Mouse (Mus musculus): ENCODE data around the gene Wwc2. TPM values are rescaled to one million over a fixed set of nuclear protein-coding genes. Genes with fewer than 3 reads are reported as not detected.

Gene Wwc2
- polyA plus RNA-seq, 1 experiment: 7.7 TPM

DNA sequence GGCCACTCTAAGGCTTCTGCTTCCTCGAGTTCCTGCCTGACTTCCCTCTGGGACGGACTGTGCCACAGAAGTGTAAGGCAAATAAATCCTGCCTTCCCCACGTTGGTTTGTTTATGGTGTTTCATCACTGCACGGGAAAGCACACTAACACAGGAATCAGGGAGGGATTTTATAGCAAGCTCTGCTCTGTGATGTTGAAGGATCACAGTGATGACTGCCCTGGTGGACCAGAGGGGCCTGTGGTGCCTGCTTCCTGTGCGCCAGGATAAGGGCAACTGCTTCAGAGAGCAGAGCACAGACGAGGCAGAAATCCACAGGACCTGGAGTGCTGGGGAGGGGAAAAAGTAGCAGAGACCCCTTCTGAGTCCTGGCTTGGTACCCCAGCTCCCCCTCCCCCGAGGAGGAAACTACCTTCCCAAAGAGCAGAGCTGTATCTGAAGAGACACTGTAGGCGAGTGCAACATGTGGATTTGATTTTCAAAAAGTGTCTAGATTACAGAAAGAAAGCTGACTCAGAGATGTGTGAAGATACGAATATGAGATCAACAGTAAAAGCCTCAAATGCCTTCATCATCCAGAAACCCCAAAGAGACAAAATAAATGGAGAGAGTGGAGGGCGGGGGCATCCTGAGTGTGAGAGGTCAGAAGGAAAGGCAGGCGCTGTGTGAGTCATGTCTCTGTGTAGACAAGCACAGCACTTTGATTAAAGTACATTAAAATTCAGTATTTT is 101.7 kb downstream of the Wwc2 start:
- Histone ChIP-seq H3K4me3 (no peak overlapping the region), H3K4me2 (ENCODE audit: low read depth) (peak overlapping the region; percentile 60), H3K36me3 (ENCODE audit: control insufficient read depth, insufficient read depth) (no peaks in the 10 kb centered on the region), H3K79me2 (ENCODE audit: control insufficient read depth, insufficient read depth) (peaks cover 8% of the 10 kb centered on the region), H3ac (ENCODE audit: control insufficient read depth, insufficient read length) (no peak overlapping the region), H3K27me3 (ENCODE audit: control insufficient read depth, insufficient read depth, insufficient read length) (no peaks in the 10 kb centered on the region)
- TF ChIP-seq E2F4 (IDR thresholded peaks at IDR 0.05; ENCODE audit: insufficient read depth): no peak
- TF ChIP-seq POLR2AphosphoS2 (IDR thresholded peaks at IDR 0.05; ENCODE audit: insufficient read length, low read depth): no peak
- no peak for TF ChIP-seq POLR2A (IDR thresholded peaks at IDR 0.05; ENCODE audit: insufficient read length, low read depth)
- no peak for TF ChIP-seq MAX (IDR thresholded peaks at IDR 0.05; ENCODE audit: low read depth)
- TF ChIP-seq TCF3 (IDR thresholded peaks at IDR 0.05; ENCODE audit: insufficient read length, low read depth): no peak
- no peak for TF ChIP-seq USF1 (IDR thresholded peaks at IDR 0.05; ENCODE audit: low read depth)
- no peak for TF ChIP-seq TCF12 (IDR thresholded peaks at IDR 0.05; ENCODE audit: insufficient read depth, poor library complexity, severe bottlenecking)
- no peak for TF ChIP-seq MYOD1 (IDR thresholded peaks at IDR 0.05; ENCODE audit: control insufficient read depth in 1 of 3, insufficient read length in 2 of 3, low read depth in 2 of 3)
- TF ChIP-seq MYOG (IDR thresholded peaks at IDR 0.05; ENCODE audit: control insufficient read depth in 1 of 3, insufficient read depth in 1 of 3, insufficient read length in 2 of 3, low read depth in 2 of 3): no peak

DNA sequence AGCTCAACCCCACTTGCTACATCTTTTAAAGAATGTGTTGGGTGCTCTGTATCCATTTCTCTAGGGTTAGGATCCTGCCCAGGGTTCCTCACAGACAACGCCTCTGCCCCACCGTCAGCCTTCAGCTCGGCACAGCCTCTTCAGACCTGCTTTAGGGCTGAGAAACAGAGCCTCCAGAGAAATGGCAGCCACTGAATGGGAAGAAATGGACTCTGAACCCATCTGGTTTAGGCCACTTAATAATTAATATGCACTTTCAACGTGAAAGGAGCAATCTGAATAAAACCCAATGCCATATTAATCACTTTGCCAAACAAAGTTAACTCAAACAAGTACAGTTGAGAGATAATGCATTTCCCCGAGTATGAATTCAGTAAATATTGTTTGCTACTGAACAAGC is 106.4 kb downstream of the Wwc2 start:
- H3K4me3 ChIP-seq: no peak overlapping the region
- H3K27me3 ChIP-seq (ENCODE audit: control insufficient read depth, insufficient read depth, insufficient read length): no peaks in the 10 kb centered on the region
- H3K79me2 ChIP-seq (ENCODE audit: control insufficient read depth, insufficient read depth): peaks cover 8% of the 10 kb centered on the region
- TF ChIP-seq E2F4 (IDR thresholded peaks at IDR 0.05; ENCODE audit: insufficient read depth): no peak
- no peak for TF ChIP-seq POLR2AphosphoS2 (IDR thresholded peaks at IDR 0.05; ENCODE audit: insufficient read length, low read depth)
- TF ChIP-seq CEBPB (IDR thresholded peaks at IDR 0.05; ENCODE audit: insufficient read depth, poor library complexity, severe bottlenecking): no peak
- TF ChIP-seq TCF12 (IDR thresholded peaks at IDR 0.05; ENCODE audit: insufficient read depth, poor library complexity, severe bottlenecking): no peak
- TF ChIP-seq SRF (IDR thresholded peaks at IDR 0.05; ENCODE audit: control insufficient read depth, insufficient read length, low read depth): no peak
- no peak for TF ChIP-seq MYOG (IDR thresholded peaks at IDR 0.05; ENCODE audit: control insufficient read depth in 1 of 3, insufficient read depth in 1 of 3, insufficient read length in 2 of 3, low read depth in 2 of 3)
- TF ChIP-seq USF1 (IDR thresholded peaks at IDR 0.05; ENCODE audit: low read depth): no peak
- no peak for TF ChIP-seq REST (IDR thresholded peaks at IDR 0.05; ENCODE audit: insufficient read depth, insufficient read length)
- no peak for TF ChIP-seq POLR2A (IDR thresholded peaks at IDR 0.05; ENCODE audit: insufficient read length, low read depth)
- no peak for TF ChIP-seq TCF3 (IDR thresholded peaks at IDR 0.05; ENCODE audit: insufficient read length, low read depth)
- no peak for TF ChIP-seq MYOD1 (IDR thresholded peaks at IDR 0.05; ENCODE audit: control insufficient read depth in 1 of 3, insufficient read length in 2 of 3, low read depth in 2 of 3)
- no peak for TF ChIP-seq MAX (IDR thresholded peaks at IDR 0.05; ENCODE audit: low read depth)
- H3K4me2 ChIP-seq (ENCODE audit: low read depth): no peak overlapping the region
- no peak overlapping the region for H3ac ChIP-seq (ENCODE audit: control insufficient read depth, insufficient read length)
- H3K36me3 ChIP-seq (ENCODE audit: control insufficient read depth, insufficient read depth): peaks cover 7% of the 10 kb centered on the region

DNA sequence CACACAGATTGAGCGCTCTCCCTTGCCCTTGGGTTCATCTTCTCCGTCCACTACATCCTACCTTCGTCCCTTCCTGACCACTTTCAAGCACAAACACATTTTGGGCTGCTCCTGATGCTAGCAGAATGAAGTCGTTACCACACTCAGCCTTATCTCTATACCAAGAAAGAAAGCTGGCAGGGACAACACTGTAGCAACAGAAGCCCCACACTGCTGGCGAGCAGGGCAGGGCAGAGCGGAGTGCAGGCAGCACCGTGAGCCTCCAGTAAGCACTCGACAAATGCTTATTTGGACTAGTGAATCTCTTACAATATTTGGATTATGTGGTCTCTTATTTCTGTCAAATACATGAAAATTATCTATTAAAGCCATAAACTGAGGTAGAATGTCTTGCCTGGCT is 107.0 kb downstream of the Wwc2 start:
- Histone ChIP-seq H3K79me2 (ENCODE audit: control insufficient read depth, insufficient read depth) (peaks cover 8% of the 10 kb centered on the region), H3K4me2 (ENCODE audit: low read depth) (no peak overlapping the region), H3K27me3 (ENCODE audit: control insufficient read depth, insufficient read depth, insufficient read length) (no peaks in the 10 kb centered on the region), H3K4me3 (no peak overlapping the region), H3K36me3 (ENCODE audit: control insufficient read depth, insufficient read depth) (peaks cover 11% of the 10 kb centered on the region), H3ac (ENCODE audit: control insufficient read depth, insufficient read length) (no peak overlapping the region)
- no peak for TF ChIP-seq REST (IDR thresholded peaks at IDR 0.05; ENCODE audit: insufficient read depth, insufficient read length)
- TF ChIP-seq POLR2A (IDR thresholded peaks at IDR 0.05; ENCODE audit: insufficient read length, low read depth): no peak
- TF ChIP-seq POLR2AphosphoS2 (IDR thresholded peaks at IDR 0.05; ENCODE audit: insufficient read length, low read depth): no peak
- TF ChIP-seq TCF12 (IDR thresholded peaks at IDR 0.05; ENCODE audit: insufficient read depth, poor library complexity, severe bottlenecking): no peak
- TF ChIP-seq MYOD1 (IDR thresholded peaks at IDR 0.05; ENCODE audit: control insufficient read depth in 1 of 3, insufficient read length in 2 of 3, low read depth in 2 of 3): no peak
- no peak for TF ChIP-seq MYOG (IDR thresholded peaks at IDR 0.05; ENCODE audit: control insufficient read depth in 1 of 3, insufficient read depth in 1 of 3, insufficient read length in 2 of 3, low read depth in 2 of 3)
- TF ChIP-seq MAX (IDR thresholded peaks at IDR 0.05; ENCODE audit: low read depth): no peak
- no peak for TF ChIP-seq CEBPB (IDR thresholded peaks at IDR 0.05; ENCODE audit: insufficient read depth, poor library complexity, severe bottlenecking)
- TF ChIP-seq E2F4 (IDR thresholded peaks at IDR 0.05; ENCODE audit: insufficient read depth): no peak
- no peak for TF ChIP-seq SRF (IDR thresholded peaks at IDR 0.05; ENCODE audit: control insufficient read depth, insufficient read length, low read depth)
- no peak for TF ChIP-seq USF1 (IDR thresholded peaks at IDR 0.05; ENCODE audit: low read depth)
- TF ChIP-seq TCF3 (IDR thresholded peaks at IDR 0.05; ENCODE audit: insufficient read length, low read depth): no peak

DNA sequence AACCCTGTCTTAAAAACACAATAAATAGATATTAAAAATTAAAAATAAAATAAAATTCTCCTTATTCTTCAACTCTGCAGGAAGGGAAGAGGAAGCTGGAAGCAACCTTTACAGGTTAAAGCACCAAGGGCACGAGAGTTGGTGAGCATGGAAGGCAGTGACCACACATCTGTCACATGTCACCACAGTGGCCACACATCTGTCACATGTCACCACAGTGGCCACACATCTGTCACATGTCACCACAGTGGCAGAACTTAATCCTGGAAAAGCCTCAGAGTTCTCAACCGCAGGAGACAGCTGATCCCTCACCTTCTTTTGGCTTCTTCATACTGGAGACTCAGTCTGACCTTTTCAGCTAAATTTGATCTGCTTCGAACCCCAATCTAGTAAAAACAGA is 112.2 kb downstream of the Wwc2 start:
- Histone ChIP-seq H3K4me3 (no peak overlapping the region), H3ac (ENCODE audit: control insufficient read depth, insufficient read length) (no peak overlapping the region), H3K36me3 (ENCODE audit: control insufficient read depth, insufficient read depth) (peaks cover 18% of the 10 kb centered on the region), H3K4me2 (ENCODE audit: low read depth) (no peak overlapping the region), H3K27me3 (ENCODE audit: control insufficient read depth, insufficient read depth, insufficient read length) (no peaks in the 10 kb centered on the region), H3K79me2 (ENCODE audit: control insufficient read depth, insufficient read depth) (no peaks in the 10 kb centered on the region)
- TF ChIP-seq MYOG (IDR thresholded peaks at IDR 0.05; ENCODE audit: control insufficient read depth in 1 of 3, insufficient read depth in 1 of 3, insufficient read length in 2 of 3, low read depth in 2 of 3) (peak in 2 of 3 experiments; percentile 39 to 64), SRF (IDR thresholded peaks at IDR 0.05; ENCODE audit: control insufficient read depth, insufficient read length, low read depth) (no peak), TCF12 (IDR thresholded peaks at IDR 0.05; ENCODE audit: insufficient read depth, poor library complexity, severe bottlenecking) (no peak), CEBPB (IDR thresholded peaks at IDR 0.05; ENCODE audit: insufficient read depth, poor library complexity, severe bottlenecking) (no peak), USF1 (IDR thresholded peaks at IDR 0.05; ENCODE audit: low read depth) (no peak), REST (IDR thresholded peaks at IDR 0.05; ENCODE audit: insufficient read depth, insufficient read length) (no peak), POLR2A (IDR thresholded peaks at IDR 0.05; ENCODE audit: insufficient read length, low read depth) (no peak), TCF3 (IDR thresholded peaks at IDR 0.05; ENCODE audit: insufficient read length, low read depth) (peak; percentile 44), MAX (IDR thresholded peaks at IDR 0.05; ENCODE audit: low read depth) (no peak), POLR2AphosphoS2 (IDR thresholded peaks at IDR 0.05; ENCODE audit: insufficient read length, low read depth) (no peak), MYOD1 (IDR thresholded peaks at IDR 0.05; ENCODE audit: control insufficient read depth in 1 of 3, insufficient read length in 2 of 3, low read depth in 2 of 3) (peak in 2 of 3 experiments; percentile 29 to 59)

Data from myocyte (in vitro differentiated cells).